Mouse (Mus musculus) adrenal gland (tissue): ENCODE results near the gene Taar7b.

Source experiments
- intact Hi-C: fragments of 180-260 bp; cut with DNase I; formaldehyde crosslinking; loops from one replicate; pipeline ENCODE4 v1.15.1; 2025
- long read RNA-seq, 2 experiments: library from polyadenylated mRNA; unstranded; transcript quantifications; one replicate each; pipeline ENCODE4 v2.0.0; 2020; ENCODE audit warnings: borderline replicate concordance in 1 of 2; ENCODE audit not compliant: insufficient replicate concordance in 1 of 2

Gene Taar7b
- long read RNA-seq, experiment 1, result 0 reads
- long read RNA-seq, experiment 2, result 0 reads

GRCm38 (mm10) chr10:23999639-24000038, at the start of gene Taar7b:
Gene Taar7b, plus strand, starts transcription at chr10:23999939.
- intact Hi-C loops, result no loop called here

- intact Hi-C loops, result no loop called here
Observed at GRCm38 (mm10) chr10:23951714-23952113, 48.0 kb upstream of the Taar7b start.

- intact Hi-C loops, result no loop called here
Observed at GRCm38 (mm10) chr10:23959071-23959470, 40.7 kb upstream of the Taar7b start.

GRCm38 (mm10) chr10:23960444-23960915, 39.3 kb upstream of the Taar7b start, which contains the start of gene Taar4:
Gene Taar4, plus strand, starts transcription at chr10:23960494.
- intact Hi-C loops, result no loop called here

GRCm38 (mm10) chr10:23963444-23963843, 36.3 kb upstream of the Taar7b start:
- intact Hi-C loops, result no loop called here

- intact Hi-C loops, result no loop called here
Observed at GRCm38 (mm10) chr10:23964921-23965610, 34.7 kb upstream of the Taar7b start.

GRCm38 (mm10) chr10:23970656-23971165, 29.0 kb upstream of the Taar7b start, which contains the start of gene Taar5:
Gene Taar5, plus strand, starts transcription at chr10:23970706.
- intact Hi-C loops, result no loop called here

- intact Hi-C loops, result no loop called here
Observed at GRCm38 (mm10) chr10:23971256-23971655, 28.5 kb upstream of the Taar7b start.

- intact Hi-C loops, result loop anchor here (2.0 to 5.0 kb wide), 3 partner anchors 103 to 163 kb away; no protein-coding TSS in a partner anchor
Observed at GRCm38 (mm10) chr10:23977958-23978357, 21.8 kb upstream of the Taar7b start.

GRCm38 (mm10) chr10:23978901-23979705, 20.6 kb upstream of the Taar7b start:
- intact Hi-C loops, result loop anchor here (2.0 to 5.0 kb wide), 3 partner anchors 102 to 164 kb away; no protein-coding TSS in a partner anchor

GRCm38 (mm10) chr10:23985546-23985945, 14.2 kb upstream of the Taar7b start, which contains the start of gene Taar6:
Gene Taar6, minus strand, starts transcription at chr10:23985646.
- intact Hi-C loops, result no loop called here

GRCm38 (mm10) chr10:23986419-23986818, 13.3 kb upstream of the Taar7b start:
- intact Hi-C loops, result no loop called here

GRCm38 (mm10) chr10:23993381-23993780, 6.4 kb upstream of the Taar7b start, which contains the start of gene Taar7a:
Gene Taar7a, minus strand, starts transcription at chr10:23993481.
- intact Hi-C loops, result no loop called here

GRCm38 (mm10) chr10:24006442-24006841, 6.7 kb downstream of the Taar7b start:
- intact Hi-C loops, result no loop called here

- intact Hi-C loops, result no loop called here
Observed at GRCm38 (mm10) chr10:24007034-24007433, 7.3 kb downstream of the Taar7b start.

GRCm38 (mm10) chr10:24008143-24008542, 8.4 kb downstream of the Taar7b start:
- intact Hi-C loops, result no loop called here

GRCm38 (mm10) chr10:24026922-24027321, 27.2 kb downstream of the Taar7b start, which contains the start of gene Taar7d:
Gene Taar7d, plus strand, starts transcription at chr10:24027222.
- intact Hi-C loops, result no loop called here

- intact Hi-C loops, result no loop called here
Observed at GRCm38 (mm10) chr10:24031347-24031746, 31.6 kb downstream of the Taar7b start.

- intact Hi-C loops, result no loop called here
Observed at GRCm38 (mm10) chr10:24037314-24037713, 37.6 kb downstream of the Taar7b start, which contains the start of gene Taar7e. Gene Taar7e, plus strand, starts transcription at chr10:24037614.

- intact Hi-C loops, result no loop called here
Observed at GRCm38 (mm10) chr10:24040120-24040869, 40.6 kb downstream of the Taar7b start.

GRCm38 (mm10) chr10:24049210-24049609, 49.5 kb downstream of the Taar7b start, which contains the start of gene Taar7f:
Gene Taar7f, plus strand, starts transcription at chr10:24049510.
- intact Hi-C loops, result no loop called here
